Mouse (Mus musculus): ENCODE results near the gene Opa3.

- peak; percentile 48; the same call in 1 of the 2 replicates for TF ChIP-seq CTCF (IDR thresholded peaks at IDR 0.05; ENCODE audit: borderline replicate concordance, extremely low read depth, insufficient read depth, insufficient read length)
- no peak for TF ChIP-seq POLR2A (IDR thresholded peaks at IDR 0.05; ENCODE audit: borderline replicate concordance, extremely low read depth, insufficient read depth, insufficient read length, poor library complexity, severe bottlenecking)
These were observed 30.1 kb upstream of the Opa3 start for GRCm38 (mm10) chr7:19197985-19198384.

Data from brain, embryonic 14.5 days (tissue).